Mouse (Mus musculus): ENCODE results near the gene Ubash3a. TPM values are rescaled to one million over a fixed set of nuclear protein-coding genes. Genes with fewer than 3 reads are reported as not detected.

Ubash3a gene
- polyA plus RNA-seq, 1 experiment from 2014 or later: 3.0 TPM

GRCm38 (mm10) chr17:31192663-31193062, 15.0 kb upstream of the Ubash3a start:
- no peaks in the 10 kb centered on the region for H3K9me3 ChIP-seq
- H3K27me3 ChIP-seq (ENCODE audit: insufficient read depth, poor library complexity, severe bottlenecking): peaks cover 22% of the 10 kb centered on the region; the same call in 1 of the 2 replicates
- H3K4me1 ChIP-seq: 0 out of 2 replicates have a peak, but pooled peaks cover 6% of the 10 kb centered on the region
- 55% methylated on average over 2 of the region's 2 CpGs for WGBS
- no peak overlapping the region for H3K4me3 ChIP-seq
- H3K36me3 ChIP-seq: no peaks in the 10 kb centered on the region
- H3K27ac ChIP-seq: no peak overlapping the region
- DNase-seq (ENCODE audit: low spot score): no peak

GRCm38 (mm10) chr17:31193360-31193759, 14.3 kb upstream of the Ubash3a start:
- H3K27ac ChIP-seq: no peak overlapping the region
- H3K36me3 ChIP-seq: no peaks in the 10 kb centered on the region
- 0 out of 2 replicates have a peak, but pooled peaks cover 6% of the 10 kb centered on the region for H3K4me1 ChIP-seq
- WGBS: 75% methylated on average over 9 of the region's 9 CpGs
- no peak overlapping the region for H3K4me3 ChIP-seq
- no peak for DNase-seq (ENCODE audit: low spot score)
- peaks cover 19% of the 10 kb centered on the region; the same call in 1 of the 2 replicates for H3K27me3 ChIP-seq (ENCODE audit: insufficient read depth, poor library complexity, severe bottlenecking)
- H3K9me3 ChIP-seq: no peaks in the 10 kb centered on the region

GRCm38 (mm10) chr17:31195207-31195606, 12.5 kb upstream of the Ubash3a start:
- 71% methylated on average over 6 of the region's 6 CpGs for WGBS
- H3K4me3 ChIP-seq: no peak overlapping the region
- H3K27ac ChIP-seq: no peak overlapping the region
- H3K27me3 ChIP-seq (ENCODE audit: insufficient read depth, poor library complexity, severe bottlenecking): peaks cover 12% of the 10 kb centered on the region; the same call in 1 of the 2 replicates
- H3K36me3 ChIP-seq: no peaks in the 10 kb centered on the region
- 0 out of 2 replicates have a peak, but pooled peaks cover 6% of the 10 kb centered on the region for H3K4me1 ChIP-seq
- no peak for DNase-seq (ENCODE audit: low spot score)
- no peaks in the 10 kb centered on the region for H3K9me3 ChIP-seq

DNA sequence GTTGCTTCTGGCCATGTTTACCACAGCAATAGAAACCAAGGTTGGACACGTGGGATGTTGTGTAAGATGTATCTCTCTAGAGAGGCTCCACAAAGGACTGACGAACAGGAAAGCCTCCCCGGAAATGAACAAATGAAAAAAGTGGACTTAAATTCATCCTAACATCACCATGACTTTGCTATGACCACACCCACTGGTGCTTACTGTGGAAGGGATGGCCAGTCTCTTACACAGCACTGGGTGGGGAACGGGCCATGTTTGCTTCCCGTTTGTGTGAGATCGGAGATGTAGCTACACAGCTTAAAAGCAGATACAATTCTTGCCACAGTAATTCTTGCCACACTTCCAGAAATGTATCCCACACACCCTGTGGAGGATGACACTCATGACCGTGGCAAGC, 11.4 kb upstream of the Ubash3a start:
- H3K4me1 ChIP-seq: 0 out of 2 replicates have a peak, but pooled peaks cover 6% of the 10 kb centered on the region
- 82% methylated on average over 7 of the region's 7 CpGs for WGBS
- DNase-seq (ENCODE audit: low spot score): no peak

GRCm38 (mm10) chr17:31198877-31199276, 8.8 kb upstream of the Ubash3a start, which contains the start of gene Tmprss3:
Tmprss3 (minus strand) TSS chr17:31198977.
- Histone ChIP-seq H3K9me3 (no peaks in the 10 kb centered on the region), H3K27me3 (ENCODE audit: insufficient read depth, poor library complexity, severe bottlenecking) (peaks cover 8% of the 10 kb centered on the region; the same call in 1 of the 2 replicates), H3K27ac (no peak within 1 kb of the TSS), H3K4me3 (no peak within 1 kb of the TSS), H3K36me3 (no peaks in the 10 kb centered on the region), H3K4me1 (no peaks in the 10 kb centered on the region)
- WGBS: 82% methylated on average over 11 of the region's 11 CpGs
- DNase-seq (ENCODE audit: low spot score): no peak

More for the DNA sequence above, 11.4 kb upstream of the Ubash3a start:
- Histone ChIP-seq H3K9me3 (no peaks in the 10 kb centered on the region), H3K36me3 (no peaks in the 10 kb centered on the region), H3K27ac (no peak overlapping the region), H3K27me3 (ENCODE audit: insufficient read depth, poor library complexity, severe bottlenecking) (peaks cover 8% of the 10 kb centered on the region; the same call in 1 of the 2 replicates), H3K4me3 (no peak overlapping the region)

GRCm38 (mm10) chr17:31208654-31209053, 981 bp downstream of the Ubash3a start:
- H3K9me3 ChIP-seq: no peaks in the 10 kb centered on the region
- H3K27ac ChIP-seq: no peak overlapping the region
- 84% methylated on average over 8 of the region's 8 CpGs for WGBS
- no peaks in the 10 kb centered on the region for H3K36me3 ChIP-seq
- DNase-seq (ENCODE audit: low spot score): no peak
- peaks cover 9% of the 10 kb centered on the region for H3K4me1 ChIP-seq
- H3K27me3 ChIP-seq (ENCODE audit: insufficient read depth, poor library complexity, severe bottlenecking): 0 out of 2 replicates have a peak, but pooled peaks cover 10% of the 10 kb centered on the region
- no peak overlapping the region for H3K4me3 ChIP-seq

GRCm38 (mm10) chr17:31209376-31209930, 1.8 kb downstream of the Ubash3a start:
- Histone ChIP-seq H3K4me3 (no peak overlapping the region), H3K4me1 (peaks cover 9% of the 10 kb centered on the region), H3K27ac (no peak overlapping the region), H3K27me3 (ENCODE audit: insufficient read depth, poor library complexity, severe bottlenecking) (0 out of 2 replicates have a peak, but pooled peaks cover 10% of the 10 kb centered on the region), H3K36me3 (no peaks in the 10 kb centered on the region), H3K9me3 (no peaks in the 10 kb centered on the region)
- 92% methylated on average over 11 of the region's 11 CpGs for WGBS
- no peak for DNase-seq (ENCODE audit: low spot score)

DNA sequence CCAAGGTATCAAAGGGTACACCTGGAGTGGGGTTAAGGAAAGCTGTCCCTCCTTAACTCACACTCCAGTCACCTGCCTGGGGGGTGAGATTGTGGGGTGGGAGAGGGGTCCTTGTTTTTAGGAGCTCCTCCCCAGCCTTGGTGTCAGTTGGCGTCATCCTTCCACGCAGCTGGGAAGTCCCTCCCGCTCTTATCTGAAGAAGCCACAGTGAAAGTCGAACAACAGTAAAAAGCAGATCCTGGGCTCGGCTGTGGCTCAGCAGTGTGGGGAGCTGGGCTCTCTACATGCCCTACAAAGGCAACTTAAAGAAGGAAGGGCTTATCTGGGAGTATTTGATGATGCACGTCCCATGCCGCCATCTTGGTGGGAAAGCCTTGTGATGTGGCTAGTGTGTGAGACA, 2.6 kb downstream of the Ubash3a start:
- WGBS: 60% methylated on average over 7 of the region's 7 CpGs
- Histone ChIP-seq H3K9me3 (no peaks in the 10 kb centered on the region), H3K36me3 (no peaks in the 10 kb centered on the region), H3K27ac (no peak overlapping the region), H3K4me1 (peaks cover 9% of the 10 kb centered on the region), H3K4me3 (no peak overlapping the region), H3K27me3 (ENCODE audit: insufficient read depth, poor library complexity, severe bottlenecking) (0 out of 2 replicates have a peak, but pooled peaks cover 10% of the 10 kb centered on the region)
- DNase-seq (ENCODE audit: low spot score): no peak

DNA sequence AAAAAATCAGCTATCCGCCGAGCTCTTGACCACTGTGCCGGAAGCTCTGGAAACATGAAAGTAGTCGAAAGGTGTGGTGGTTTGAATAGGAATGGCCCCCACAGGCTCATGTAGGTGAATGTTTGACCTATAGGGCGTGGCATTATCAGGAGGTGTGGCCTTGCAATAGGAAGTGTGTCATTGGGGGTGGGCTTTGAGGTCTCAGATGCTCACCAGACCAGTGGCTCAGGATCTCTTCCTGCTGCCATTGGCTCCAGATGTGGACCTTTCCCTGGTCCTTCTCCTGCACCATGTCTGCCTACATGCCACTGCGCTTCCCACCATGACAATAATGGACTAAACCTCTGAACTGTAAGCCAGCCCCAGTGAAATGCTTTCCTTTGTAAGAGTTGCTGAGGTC, 4.2 kb downstream of the Ubash3a start:
- no peaks in the 10 kb centered on the region for H3K9me3 ChIP-seq
- DNase-seq (ENCODE audit: low spot score): no peak
- WGBS: 86% methylated on average over 6 of the region's 6 CpGs
- H3K36me3 ChIP-seq: no peaks in the 10 kb centered on the region
- peaks cover 9% of the 10 kb centered on the region for H3K4me1 ChIP-seq
- H3K27ac ChIP-seq: no peak overlapping the region
- H3K27me3 ChIP-seq (ENCODE audit: insufficient read depth, poor library complexity, severe bottlenecking): 0 out of 2 replicates have a peak, but pooled peaks cover 10% of the 10 kb centered on the region
- no peak overlapping the region for H3K4me3 ChIP-seq

- H3K27me3 ChIP-seq (ENCODE audit: insufficient read depth, poor library complexity, severe bottlenecking): 0 out of 2 replicates have a peak, but pooled peaks cover 2% of the 10 kb centered on the region
- no peak overlapping the region for H3K4me3 ChIP-seq
- 44% methylated on average over 5 of the region's 5 CpGs for WGBS
- H3K4me1 ChIP-seq: no peaks in the 10 kb centered on the region
- no peaks in the 10 kb centered on the region for H3K36me3 ChIP-seq
- H3K9me3 ChIP-seq: no peaks in the 10 kb centered on the region
- no peak for DNase-seq (ENCODE audit: low spot score)
- H3K27ac ChIP-seq: no peak overlapping the region
Observed at GRCm38 (mm10) chr17:31216068-31216955, 8.6 kb downstream of the Ubash3a start.

DNA sequence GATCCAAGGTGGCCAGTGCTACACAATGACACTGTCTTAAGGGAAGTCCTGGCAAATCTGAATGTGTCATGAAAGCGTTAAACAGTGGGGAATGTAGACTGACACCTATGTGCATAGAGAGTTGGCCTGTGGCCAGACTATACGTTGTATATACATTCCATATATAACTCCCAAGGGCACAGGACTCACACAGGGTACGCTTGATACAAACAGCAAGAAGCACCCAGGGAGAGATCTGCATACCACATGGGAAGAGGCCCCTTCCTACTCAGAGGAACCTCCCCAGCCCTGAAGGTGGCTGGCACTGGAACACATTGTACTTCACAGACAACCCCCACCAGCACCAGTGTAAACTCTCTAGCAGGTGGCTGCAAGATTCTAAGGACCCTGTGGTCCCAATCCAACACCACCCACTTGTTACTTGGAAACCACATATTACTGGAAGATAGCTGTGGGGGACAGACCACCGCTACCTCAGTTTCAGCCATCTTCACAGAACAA, 15.2 kb downstream of the Ubash3a start:
- H3K4me1 ChIP-seq: no peaks in the 10 kb centered on the region
- H3K4me3 ChIP-seq: no peak overlapping the region
- no peaks in the 10 kb centered on the region for H3K36me3 ChIP-seq
- WGBS: 76% methylated on average over 4 of the region's 4 CpGs
- DNase-seq (ENCODE audit: low spot score): no peak
- H3K27ac ChIP-seq: no peak overlapping the region
- H3K27me3 ChIP-seq (ENCODE audit: insufficient read depth, poor library complexity, severe bottlenecking): no peaks in the 10 kb centered on the region
- no peaks in the 10 kb centered on the region for H3K9me3 ChIP-seq

GRCm38 (mm10) chr17:31223835-31224234, 16.2 kb downstream of the Ubash3a start:
- Histone ChIP-seq H3K36me3 (no peaks in the 10 kb centered on the region), H3K4me1 (no peaks in the 10 kb centered on the region), H3K4me3 (no peak overlapping the region), H3K9me3 (no peaks in the 10 kb centered on the region), H3K27ac (no peak overlapping the region), H3K27me3 (ENCODE audit: insufficient read depth, poor library complexity, severe bottlenecking) (no peaks in the 10 kb centered on the region)
- 58% methylated on average over 7 of the region's 7 CpGs for WGBS
- DNase-seq (ENCODE audit: low spot score): no peak

- 77% methylated on average over 8 of the region's 8 CpGs for WGBS
Observed at GRCm38 (mm10) chr17:31224591-31224990, 16.9 kb downstream of the Ubash3a start.

More at GRCm38 (mm10) chr17:31224591-31224990, 16.9 kb downstream of the Ubash3a start:
- Histone ChIP-seq H3K4me1 (no peaks in the 10 kb centered on the region), H3K9me3 (no peaks in the 10 kb centered on the region), H3K27me3 (ENCODE audit: insufficient read depth, poor library complexity, severe bottlenecking) (no peaks in the 10 kb centered on the region), H3K36me3 (no peaks in the 10 kb centered on the region), H3K4me3 (no peak overlapping the region), H3K27ac (no peak overlapping the region)
- DNase-seq (ENCODE audit: low spot score): no peak

Data from heart, embryonic 10.5 days (tissue).